Mouse (Mus musculus) E14TG2a.4 (cell line): Measurements from ENCODE around the gene Limd2.
"Not testable (repeated sequence)": the region's sequence is repeated elsewhere in the genome, so short reads cannot be mapped to it uniquely, and the experiment has no call there.

Experiments used
- H3K27me3 ChIP-seq: 2 replicates; pipeline ENCODE4 v1.6.1; 2014; ENCODE audit warnings: low read length, control low read depth; ENCODE audit not compliant: insufficient read depth
- H3K36me3 ChIP-seq: 2 replicates; pipeline ENCODE4 v1.6.1; 2014; ENCODE audit warnings: low read length, control low read depth; ENCODE audit not compliant: insufficient read depth
- H3K4me1 ChIP-seq: replicated peaks from 2 replicates; pipeline ENCODE4 v1.6.1; 2014; ENCODE audit warnings: low read depth, low read length, control low read depth
- H3K4me3 ChIP-seq: replicated peaks from 2 replicates; pipeline ENCODE4 v1.5.1; 2014; ENCODE audit warnings: mild to moderate bottlenecking, low read length
- H3K9me3 ChIP-seq: 2 replicates; pipeline ENCODE4 v1.6.1; 2014; ENCODE audit warnings: low read length, control low read depth
- CTCF ChIP-seq: conservative IDR thresholded peaks from 2 replicates; pipeline ENCODE4 v1.5.1; 2014; ENCODE audit warnings: low read length
- NANOG ChIP-seq: IDR thresholded peaks from 2 replicates; pipeline ENCODE4 v1.6.1; 2014; ENCODE audit warnings: borderline replicate concordance, low read length, mixed read lengths
- POU5F1 ChIP-seq: IDR thresholded peaks from 2 replicates; pipeline ENCODE4 v1.6.1; 2014; ENCODE audit warnings: low read length, borderline replicate concordance

Gene Limd2

GRCm38 (mm10) chr11:106154091-106154490, 6.6 kb downstream of the Limd2 start:
- Histone ChIP-seq H3K36me3 (peaks cover 90% of the 10 kb centered on the region), H3K9me3 (no peaks in the 10 kb centered on the region), H3K4me1 (peaks cover 12% of the 10 kb centered on the region), H3K27me3 (peaks cover 15% of the 10 kb centered on the region), H3K4me3 (no peak overlapping the region)
- TF ChIP-seq NANOG = no peak
- no peak for TF ChIP-seq POU5F1
- no peak for TF ChIP-seq CTCF

- Histone ChIP-seq H3K27me3 (no peaks in the 10 kb centered on the region), H3K4me3 (no peak overlapping the region), H3K4me1 (0 out of 2 replicates have a peak, but pooled peaks cover 8% of the 10 kb centered on the region), H3K9me3 (no peaks in the 10 kb centered on the region), H3K36me3 (peaks cover 97% of the 10 kb centered on the region)
- TF ChIP-seq POU5F1 = no peak
- no peak for TF ChIP-seq CTCF
- no peak for TF ChIP-seq NANOG
These were observed 8.5 kb downstream of the Limd2 start for GRCm38 (mm10) chr11:106152132-106152531.

- Histone ChIP-seq H3K4me1 (0 out of 2 replicates have a peak, but pooled peaks cover 8% of the 10 kb centered on the region), H3K9me3 (no peaks in the 10 kb centered on the region), H3K4me3 (no peak overlapping the region), H3K27me3 (no peaks in the 10 kb centered on the region), H3K36me3 (peaks cover 91% of the 10 kb centered on the region)
- TF ChIP-seq CTCF (no peak), NANOG (no peak), POU5F1 (no peak)
These were observed 9.4 kb downstream of the Limd2 start for GRCm38 (mm10) chr11:106151219-106151618.

GRCm38 (mm10) chr11:106134580-106135528, 25.8 kb downstream of the Limd2 start:
- Histone ChIP-seq H3K27me3 (no peaks in the 10 kb centered on the region), H3K36me3 (peaks cover 30% of the 10 kb centered on the region), H3K4me3 (peak overlapping the region; percentile 37), H3K4me1 (peaks cover 24% of the 10 kb centered on the region), H3K9me3 (no peaks in the 10 kb centered on the region)
- no peak for TF ChIP-seq POU5F1
- no peak for TF ChIP-seq CTCF
- no peak for TF ChIP-seq NANOG

- peaks cover 24% of the 10 kb centered on the region for H3K4me1 ChIP-seq
- H3K36me3 ChIP-seq = peaks cover 37% of the 10 kb centered on the region
- no peaks in the 10 kb centered on the region for H3K9me3 ChIP-seq
- H3K27me3 ChIP-seq = no peaks in the 10 kb centered on the region
- H3K4me3 ChIP-seq = no peak overlapping the region
- TF ChIP-seq POU5F1 = no peak
- TF ChIP-seq NANOG = no peak
- TF ChIP-seq CTCF = no peak
These were observed 28.1 kb downstream of the Limd2 start for GRCm38 (mm10) chr11:106132516-106132915.

GRCm38 (mm10) chr11:106129477-106129876, 31.2 kb downstream of the Limd2 start:
- Histone ChIP-seq H3K36me3 (peaks cover 34% of the 10 kb centered on the region), H3K4me1 (peaks cover 8% of the 10 kb centered on the region), H3K9me3 (no peaks in the 10 kb centered on the region), H3K27me3 (no peaks in the 10 kb centered on the region), H3K4me3 (no peak overlapping the region)
- TF ChIP-seq POU5F1 (no peak), CTCF (no peak), NANOG (no peak)

- H3K4me3 ChIP-seq, H3K27me3 ChIP-seq: not testable (repeated sequence)
- H3K36me3 ChIP-seq = peaks cover 50% of the 10 kb centered on the region
These were observed 33.8 kb downstream of the Limd2 start for GRCm38 (mm10) chr11:106126727-106127373.

GRCm38 (mm10) chr11:106125827-106126226, 34.8 kb downstream of the Limd2 start:
- Histone ChIP-seq H3K9me3 (no peaks in the 10 kb centered on the region), H3K36me3 (peaks cover 54% of the 10 kb centered on the region), H3K4me1 (no peaks in the 10 kb centered on the region), H3K27me3 (no peaks in the 10 kb centered on the region), H3K4me3 (no peak overlapping the region)
- no peak for TF ChIP-seq NANOG
- TF ChIP-seq POU5F1 = no peak
- no peak for TF ChIP-seq CTCF

More at GRCm38 (mm10) chr11:106126727-106127373, 33.8 kb downstream of the Limd2 start:
- not testable (repeated sequence) for H3K9me3 ChIP-seq, H3K4me1 ChIP-seq

GRCm38 (mm10) chr11:106124784-106125183, 35.9 kb downstream of the Limd2 start:
- no peak for TF ChIP-seq NANOG

More at GRCm38 (mm10) chr11:106124784-106125183, 35.9 kb downstream of the Limd2 start:
- Histone ChIP-seq H3K36me3 (peaks cover 48% of the 10 kb centered on the region), H3K4me1 (no peaks in the 10 kb centered on the region), H3K27me3 (no peaks in the 10 kb centered on the region), H3K4me3 (no peak overlapping the region), H3K9me3 (no peaks in the 10 kb centered on the region)
